Mouse (Mus musculus): ENCODE measurements around the gene Myt1l.

DNA sequence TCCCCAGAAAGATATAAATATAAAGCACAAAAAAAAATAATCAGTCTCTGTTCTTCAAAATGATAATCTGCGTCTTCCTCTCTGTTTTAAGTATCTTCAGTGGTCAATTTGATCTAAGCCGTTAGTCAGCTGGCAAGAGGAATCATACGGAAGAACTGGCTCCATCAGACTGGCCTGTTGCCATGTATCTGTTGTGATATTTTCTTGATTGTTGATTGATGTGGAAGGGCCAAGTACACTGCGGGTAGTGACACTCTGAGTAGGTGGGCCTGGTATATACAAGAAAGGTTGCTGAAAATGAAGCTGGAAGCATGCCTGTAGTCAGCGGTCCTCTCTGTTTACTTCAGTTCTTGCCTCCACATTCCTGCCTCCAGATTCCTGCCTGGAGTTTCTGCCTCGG lies 213.0 kb downstream of the Myt1l start:
- TF ChIP-seq POLR2A (IDR thresholded peaks at IDR 0.05; ENCODE audit: borderline replicate concordance, control insufficient read depth, low read depth, low read length) (no peak), CTCF (IDR thresholded peaks at IDR 0.05; ENCODE audit: control insufficient read depth, insufficient read depth, low read length) (no peak)
